Mouse (Mus musculus) lung, postnatal 0 days (tissue): ENCODE data around the gene Camta2. TPM values are rescaled to one million over a fixed set of nuclear protein-coding genes. Genes with fewer than 3 reads are reported as not detected.
A peak's percentile ranks its signal among the peaks of the same experiment; 100 is the strongest.

Experiments
- ATAC-seq: fragments of 200-750 bp; cut with Nextera tagmentation; 2 replicates; pipeline ENCODE4 v1.8.0; 2017; ENCODE audit warnings: moderate library complexity
- DNase-seq: peaks from one replicate; pipeline ENCODE4 v3.0.0-alpha.2; 2016; ENCODE audit warnings: low spot score
- H3K27ac ChIP-seq: fragments of 300-500 bp; sonication (generic); 2 replicates; pipeline ENCODE4 v1.5.1; 2014; ENCODE audit warnings: antibody characterized with exemption, mild to moderate bottlenecking, low read length, mixed read lengths
- H3K27me3 ChIP-seq: fragments of 300-500 bp; sonication (generic); replicated peaks from 2 replicates; pipeline ENCODE4 v1.6.1; 2014; ENCODE audit warnings: low read length, mixed read lengths; ENCODE audit not compliant: insufficient read depth
- H3K36me3 ChIP-seq: fragments of 300-500 bp; sonication (generic); 2 replicates; pipeline ENCODE4 v1.6.1; 2014; ENCODE audit warnings: low read length, mixed read lengths; ENCODE audit not compliant: insufficient read depth
- H3K4me1 ChIP-seq: fragments of 300-500 bp; sonication (generic); 2 replicates; pipeline ENCODE4 v1.6.1; 2014; ENCODE audit warnings: antibody characterized with exemption, low read depth, low read length, mixed read lengths; ENCODE audit not compliant: insufficient read depth
- H3K4me2 ChIP-seq: fragments of 300-500 bp; sonication (generic); replicated peaks from 2 replicates; pipeline ENCODE4 v1.6.1; 2014; ENCODE audit warnings: low read depth, mild to moderate bottlenecking, low read length, moderate library complexity, mixed read lengths
- H3K4me3 ChIP-seq: fragments of 300-500 bp; sonication (generic); 2 replicates; pipeline ENCODE4 v1.5.1; 2014; ENCODE audit warnings: low read depth, low read length
- H3K9ac ChIP-seq: fragments of 300-500 bp; sonication (generic); replicated peaks from 2 replicates; pipeline ENCODE4 v1.6.1; 2014; ENCODE audit warnings: low read depth, mild to moderate bottlenecking
- H3K9me3 ChIP-seq: fragments of 300-500 bp; sonication (generic); 2 replicates; pipeline ENCODE4 v1.6.1; 2016; ENCODE audit warnings: low read length, mixed read lengths
- CTCF ChIP-seq: IDR thresholded peaks from 2 replicates; pipeline ENCODE4 v1.5.1; 2016; ENCODE audit warnings: antibody characterized with exemption, mild to moderate bottlenecking
- EP300 ChIP-seq: IDR thresholded peaks from 2 replicates; pipeline ENCODE4 v1.6.1; 2016; ENCODE audit warnings: antibody characterized with exemption, mild to moderate bottlenecking, control low read depth
- WGBS: fragments of 180-500 bp; shearing (Covaris S2); extraction: QIAGEN DNeasy Blood & Tissue Kit; methylation state at CpG from one replicate; pipeline ENCODE4 v1.1.7; 2014; 5-methylcytosine and 5-hydroxymethylcytosine counted together
- polyA plus RNA-seq: library from polyadenylated mRNA; unstranded; fragments of >200 nt; fragmentation: Nextera tagmentation; extraction: Ambion mirVana; gene quantifications from 2 replicates; pipeline ENCODE4 v1.2.1, GENCODE M21; 2015

The Camta2 gene
- polyA plus RNA-seq, 1 experiment from 2014 or later = 9.9 TPM

GRCm38 (mm10) chr11:70699722-70700556 is 12.0 kb upstream of the Camta2 start, which contains the start of the genes Inca1 and Kif1c:
TSS of gene Inca1 (minus strand) at chr11:70700155.
TSS of gene Kif1c (plus strand) at chr11:70700548.
- Histone ChIP-seq H3K27me3 (no peaks in the 10 kb centered on the region), H3K36me3 (peaks cover 19% of the 10 kb centered on the region; the same call in 1 of the 2 replicates), H3K9me3 (no peaks in the 10 kb centered on the region), H3K4me3 (peak within 1 kb of the TSS; percentile 83), H3K4me2 (peak within 1 kb of the TSS; percentile 93), H3K4me1 (peaks cover 15% of the 10 kb centered on the region; the same call in 1 of the 2 replicates), H3K27ac (peak within 1 kb of the TSS; percentile 95), H3K9ac (peak within 1 kb of the TSS; percentile 83)
- ATAC-seq (peak; percentile 96), DNase-seq (peak; percentile 94)
- TF ChIP-seq EP300 (no peak), CTCF (no peak)
- WGBS = 2% methylated on average over 62 of the region's 69 CpGs

DNA sequence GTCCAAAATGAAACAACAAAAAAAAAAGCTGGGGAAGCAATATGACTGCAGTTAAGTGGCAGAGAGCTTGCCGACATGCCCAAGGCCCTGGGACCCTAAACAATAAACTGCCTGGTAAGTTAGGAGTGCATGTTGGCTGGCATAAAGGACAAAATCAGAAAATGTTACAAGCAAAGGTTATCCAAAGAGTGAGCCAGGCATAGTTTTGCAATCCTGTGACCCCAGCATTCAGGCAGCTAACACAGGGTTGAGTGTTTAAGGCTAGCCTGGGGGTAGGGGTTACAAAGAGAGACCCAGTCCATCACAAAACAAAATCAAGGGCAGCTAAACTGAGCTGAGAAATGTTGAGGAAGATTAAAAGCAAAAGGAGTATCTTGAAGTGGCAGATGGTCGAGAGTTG is 11.1 kb upstream of the Camta2 start:
- H3K27me3 ChIP-seq = no peaks in the 10 kb centered on the region
- no peak overlapping the region for H3K9ac ChIP-seq
- DNase-seq (no peak), ATAC-seq (no peak)
- 76% methylated on average over 2 of the region's 2 CpGs for WGBS
- no peak overlapping the region; the same call in 1 of the 2 replicates for H3K4me2 ChIP-seq
- peaks cover 15% of the 10 kb centered on the region; the same call in 1 of the 2 replicates for H3K4me1 ChIP-seq
- no peak overlapping the region for H3K4me3 ChIP-seq
- H3K27ac ChIP-seq = no peak overlapping the region
- peaks cover 10% of the 10 kb centered on the region; the same call in 1 of the 2 replicates for H3K36me3 ChIP-seq
- no peaks in the 10 kb centered on the region for H3K9me3 ChIP-seq
- TF ChIP-seq CTCF (no peak), EP300 (no peak)

DNA sequence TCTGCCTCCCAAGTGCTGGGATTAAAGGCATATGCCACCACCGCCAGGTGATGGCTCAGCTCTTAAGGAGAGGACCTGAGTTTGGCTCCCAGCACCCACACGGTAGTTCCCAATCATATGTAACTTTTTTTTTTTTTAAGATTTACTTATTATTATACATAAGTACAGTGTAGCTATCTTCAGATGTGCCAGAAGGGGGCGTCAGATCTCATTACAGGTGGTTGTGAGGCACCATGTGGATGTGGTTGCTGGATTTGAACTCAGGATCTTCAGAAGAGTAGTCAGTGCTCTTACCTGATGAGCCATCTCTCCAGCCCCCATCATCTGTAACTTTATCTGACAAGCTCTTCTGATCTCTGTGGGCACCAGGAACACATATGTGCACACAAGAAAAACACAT is 9.5 kb upstream of the Camta2 start:
- TF ChIP-seq EP300 = no peak
- TF ChIP-seq CTCF = no peak
- 68% methylated on average over 3 of the region's 3 CpGs for WGBS

GRCm38 (mm10) chr11:70693504-70693903 is 5.6 kb upstream of the Camta2 start:
- no peaks in the 10 kb centered on the region for H3K9me3 ChIP-seq
- TF ChIP-seq CTCF (no peak), EP300 (no peak)
- no peak overlapping the region for H3K4me2 ChIP-seq
- no peak overlapping the region for H3K27ac ChIP-seq
- no peak for ATAC-seq
- H3K4me1 ChIP-seq = peaks cover 6% of the 10 kb centered on the region
- no peak for DNase-seq
- 72% methylated on average over 3 of the region's 3 CpGs for WGBS
- no peaks in the 10 kb centered on the region for H3K36me3 ChIP-seq
- no peaks in the 10 kb centered on the region for H3K27me3 ChIP-seq
- H3K9ac ChIP-seq = no peak overlapping the region
- H3K4me3 ChIP-seq = no peak overlapping the region

More for the DNA sequence above, 9.5 kb upstream of the Camta2 start:
- Histone ChIP-seq H3K27me3 (no peaks in the 10 kb centered on the region), H3K4me1 (peaks cover 11% of the 10 kb centered on the region; the same call in 1 of the 2 replicates), H3K36me3 (no peaks in the 10 kb centered on the region), H3K9me3 (no peaks in the 10 kb centered on the region), H3K9ac (no peak overlapping the region), H3K4me3 (no peak overlapping the region), H3K27ac (no peak overlapping the region), H3K4me2 (no peak overlapping the region)
- no peak for ATAC-seq
- DNase-seq = no peak

DNA sequence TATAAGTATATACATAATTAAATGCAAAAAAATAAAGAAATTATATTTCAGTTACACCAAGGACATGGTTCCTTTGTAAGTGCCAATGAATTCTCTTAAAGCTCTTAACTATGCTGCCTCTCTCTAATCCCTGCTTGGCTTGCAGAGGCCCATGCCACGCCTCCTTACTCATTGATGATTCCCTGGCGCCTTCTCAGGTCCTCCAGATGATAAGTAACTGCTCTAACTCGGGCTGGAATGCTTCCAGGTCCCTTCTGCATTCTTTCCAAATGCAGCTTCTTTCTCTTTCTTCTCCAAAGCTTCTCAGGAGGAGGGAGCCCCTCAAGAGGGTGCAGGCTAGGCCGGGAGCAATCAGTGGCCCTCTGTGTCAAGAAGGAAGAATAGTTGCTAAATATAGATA is 1.7 kb upstream of the Camta2 start:
- WGBS = 50% methylated on average over 4 of the region's 4 CpGs
- TF ChIP-seq CTCF (no peak), EP300 (no peak)
- H3K4me3 ChIP-seq = no peak overlapping the region

GRCm38 (mm10) chr11:70688372-70688771 is 467 bp upstream of the Camta2 start:
- Histone ChIP-seq H3K36me3 (peaks cover 6% of the 10 kb centered on the region; the same call in 1 of the 2 replicates), H3K4me3 (peak overlapping the region; percentile 90), H3K27ac (peak overlapping the region; percentile 87), H3K4me1 (peaks cover 17% of the 10 kb centered on the region), H3K9ac (peak overlapping the region; percentile 88), H3K4me2 (peak overlapping the region; percentile 90), H3K27me3 (no peaks in the 10 kb centered on the region), H3K9me3 (no peaks in the 10 kb centered on the region)
- TF ChIP-seq EP300 (no peak), CTCF (no peak)
- ATAC-seq = no peak
- 17% methylated on average over 8 of the region's 8 CpGs for WGBS
- no peak for DNase-seq

More for the DNA sequence above, 1.7 kb upstream of the Camta2 start:
- Histone ChIP-seq H3K36me3 (no peaks in the 10 kb centered on the region), H3K27me3 (no peaks in the 10 kb centered on the region), H3K4me1 (peaks cover 17% of the 10 kb centered on the region), H3K9me3 (no peaks in the 10 kb centered on the region), H3K4me2 (no peak overlapping the region), H3K27ac (no peak overlapping the region), H3K9ac (0 out of 2 replicates have a peak overlapping the region, but pooled peaks have one; percentile 23)
- ATAC-seq (no peak), DNase-seq (no peak)
